Mouse (Mus musculus): Measurements from ENCODE around the gene Gm44511. TPM values are rescaled to one million over a fixed set of nuclear protein-coding genes. Genes with fewer than 3 reads are reported as not detected.

Gene Gm44511
- polyA plus RNA-seq, 1 experiment = not detected

DNA sequence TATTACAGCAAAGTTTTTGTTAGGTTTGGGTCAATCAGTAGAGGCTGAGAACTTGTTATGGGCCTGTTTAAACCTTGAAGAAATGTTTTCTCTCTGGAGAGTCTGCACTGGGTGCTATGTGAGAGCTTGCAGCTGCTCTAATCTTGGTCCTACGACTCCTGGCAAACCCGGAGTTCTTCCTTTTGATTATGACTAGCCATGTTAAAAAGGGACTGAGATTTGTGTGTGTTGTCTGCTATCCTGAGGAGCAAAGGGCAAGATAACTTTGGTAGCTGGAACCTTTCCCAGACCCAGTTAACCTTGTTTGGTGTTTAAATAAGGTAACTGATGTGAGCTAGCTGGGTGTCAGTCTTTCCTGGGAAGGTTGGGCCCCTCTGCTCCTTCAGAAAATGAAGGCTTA, 24.6 kb upstream of the Gm44511 start:
- Histone ChIP-seq H3K4me2 (ENCODE audit: low read depth) (no peak overlapping the region), H3K36me3 (ENCODE audit: control insufficient read depth, insufficient read depth) (no peaks in the 10 kb centered on the region), H3K27me3 (ENCODE audit: control insufficient read depth, insufficient read depth, insufficient read length) (no peaks in the 10 kb centered on the region), H3ac (ENCODE audit: control insufficient read depth, insufficient read length) (no peak overlapping the region), H3K4me3 (no peak overlapping the region), H3K79me2 (ENCODE audit: control insufficient read depth, insufficient read depth) (no peaks in the 10 kb centered on the region)
- TF ChIP-seq CEBPB (IDR thresholded peaks at IDR 0.05; ENCODE audit: insufficient read depth, poor library complexity, severe bottlenecking) (no peak), MYOG (IDR thresholded peaks at IDR 0.05; ENCODE audit: control insufficient read depth in 1 of 3, insufficient read depth in 1 of 3, insufficient read length in 2 of 3, low read depth in 2 of 3) (no peak), REST (IDR thresholded peaks at IDR 0.05; ENCODE audit: insufficient read depth, insufficient read length) (no peak), POLR2AphosphoS2 (IDR thresholded peaks at IDR 0.05; ENCODE audit: insufficient read length, low read depth) (no peak), MAX (IDR thresholded peaks at IDR 0.05; ENCODE audit: low read depth) (no peak), E2F4 (IDR thresholded peaks at IDR 0.05; ENCODE audit: insufficient read depth) (no peak), TCF3 (IDR thresholded peaks at IDR 0.05; ENCODE audit: insufficient read length, low read depth) (no peak), TCF12 (IDR thresholded peaks at IDR 0.05; ENCODE audit: insufficient read depth, poor library complexity, severe bottlenecking) (no peak), POLR2A (IDR thresholded peaks at IDR 0.05; ENCODE audit: insufficient read length, low read depth) (no peak), SRF (IDR thresholded peaks at IDR 0.05; ENCODE audit: control insufficient read depth, insufficient read length, low read depth) (no peak), USF1 (IDR thresholded peaks at IDR 0.05; ENCODE audit: low read depth) (no peak), MYOD1 (IDR thresholded peaks at IDR 0.05; ENCODE audit: control insufficient read depth in 1 of 3, insufficient read length in 2 of 3, low read depth in 2 of 3) (no peak)

DNA sequence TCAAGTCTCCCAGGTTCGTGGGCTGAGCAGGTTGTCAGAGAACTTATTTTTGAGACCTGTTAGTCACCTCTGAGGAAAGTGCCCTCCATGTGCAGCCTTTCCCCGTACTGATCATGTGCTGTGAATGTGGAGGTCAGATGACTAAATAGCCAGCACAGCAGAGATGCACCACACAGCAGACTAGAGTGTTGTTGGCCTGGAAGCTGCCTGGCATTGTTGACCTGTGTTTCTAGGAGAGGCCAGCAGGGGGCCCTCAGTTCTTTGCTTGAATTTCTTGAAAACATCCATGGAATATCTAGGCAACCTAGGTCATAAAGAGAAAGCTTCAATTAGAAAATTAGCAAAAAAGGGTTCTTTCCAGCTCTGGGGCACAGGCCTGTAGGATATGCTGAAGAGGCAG, 23.8 kb upstream of the Gm44511 start:
- Histone ChIP-seq H3K36me3 (ENCODE audit: control insufficient read depth, insufficient read depth) (no peaks in the 10 kb centered on the region), H3K4me3 (no peak overlapping the region), H3K27me3 (ENCODE audit: control insufficient read depth, insufficient read depth, insufficient read length) (no peaks in the 10 kb centered on the region), H3K4me2 (ENCODE audit: low read depth) (no peak overlapping the region), H3K79me2 (ENCODE audit: control insufficient read depth, insufficient read depth) (no peaks in the 10 kb centered on the region), H3ac (ENCODE audit: control insufficient read depth, insufficient read length) (no peak overlapping the region)
- TF ChIP-seq REST (IDR thresholded peaks at IDR 0.05; ENCODE audit: insufficient read depth, insufficient read length) (no peak), MYOD1 (IDR thresholded peaks at IDR 0.05; ENCODE audit: control insufficient read depth in 1 of 3, insufficient read length in 2 of 3, low read depth in 2 of 3) (no peak), TCF12 (IDR thresholded peaks at IDR 0.05; ENCODE audit: insufficient read depth, poor library complexity, severe bottlenecking) (no peak), SRF (IDR thresholded peaks at IDR 0.05; ENCODE audit: control insufficient read depth, insufficient read length, low read depth) (no peak), TCF3 (IDR thresholded peaks at IDR 0.05; ENCODE audit: insufficient read length, low read depth) (no peak), USF1 (IDR thresholded peaks at IDR 0.05; ENCODE audit: low read depth) (no peak), CEBPB (IDR thresholded peaks at IDR 0.05; ENCODE audit: insufficient read depth, poor library complexity, severe bottlenecking) (no peak), POLR2A (IDR thresholded peaks at IDR 0.05; ENCODE audit: insufficient read length, low read depth) (no peak), E2F4 (IDR thresholded peaks at IDR 0.05; ENCODE audit: insufficient read depth) (no peak), POLR2AphosphoS2 (IDR thresholded peaks at IDR 0.05; ENCODE audit: insufficient read length, low read depth) (no peak), MYOG (IDR thresholded peaks at IDR 0.05; ENCODE audit: control insufficient read depth in 1 of 3, insufficient read depth in 1 of 3, insufficient read length in 2 of 3, low read depth in 2 of 3) (no peak), MAX (IDR thresholded peaks at IDR 0.05; ENCODE audit: low read depth) (no peak)

DNA sequence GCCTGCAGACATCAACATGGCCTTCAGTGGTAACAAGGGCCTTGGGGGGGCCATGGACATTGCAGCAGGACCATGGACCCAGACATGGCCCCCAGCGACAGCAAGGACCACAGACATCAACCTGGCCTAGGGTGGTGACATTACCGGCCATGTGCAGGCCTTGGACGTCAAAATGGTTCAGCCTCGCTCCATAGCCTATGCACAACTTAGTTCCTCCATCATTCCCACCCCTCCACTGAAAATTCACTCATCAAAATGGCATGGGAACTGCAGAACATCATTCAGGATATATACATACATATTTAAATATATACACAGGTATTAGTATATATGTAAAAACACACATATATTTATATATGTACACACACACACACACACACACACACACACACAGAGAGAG, 21.3 kb upstream of the Gm44511 start:
- TF ChIP-seq REST (IDR thresholded peaks at IDR 0.05; ENCODE audit: insufficient read depth, insufficient read length) (no peak), POLR2A (IDR thresholded peaks at IDR 0.05; ENCODE audit: insufficient read length, low read depth) (no peak), MYOG (IDR thresholded peaks at IDR 0.05; ENCODE audit: control insufficient read depth in 1 of 3, insufficient read depth in 1 of 3, insufficient read length in 2 of 3, low read depth in 2 of 3) (no peak), E2F4 (IDR thresholded peaks at IDR 0.05; ENCODE audit: insufficient read depth) (no peak), SRF (IDR thresholded peaks at IDR 0.05; ENCODE audit: control insufficient read depth, insufficient read length, low read depth) (no peak), TCF12 (IDR thresholded peaks at IDR 0.05; ENCODE audit: insufficient read depth, poor library complexity, severe bottlenecking) (no peak), MAX (IDR thresholded peaks at IDR 0.05; ENCODE audit: low read depth) (no peak)
- Histone ChIP-seq H3K36me3 (ENCODE audit: control insufficient read depth, insufficient read depth) (no peaks in the 10 kb centered on the region), H3K4me3 (no peak overlapping the region), H3K4me2 (ENCODE audit: low read depth) (no peak overlapping the region), H3K27me3 (ENCODE audit: control insufficient read depth, insufficient read depth, insufficient read length) (no peaks in the 10 kb centered on the region), H3K79me2 (ENCODE audit: control insufficient read depth, insufficient read depth) (no peaks in the 10 kb centered on the region), H3ac (ENCODE audit: control insufficient read depth, insufficient read length) (no peak overlapping the region)

DNA sequence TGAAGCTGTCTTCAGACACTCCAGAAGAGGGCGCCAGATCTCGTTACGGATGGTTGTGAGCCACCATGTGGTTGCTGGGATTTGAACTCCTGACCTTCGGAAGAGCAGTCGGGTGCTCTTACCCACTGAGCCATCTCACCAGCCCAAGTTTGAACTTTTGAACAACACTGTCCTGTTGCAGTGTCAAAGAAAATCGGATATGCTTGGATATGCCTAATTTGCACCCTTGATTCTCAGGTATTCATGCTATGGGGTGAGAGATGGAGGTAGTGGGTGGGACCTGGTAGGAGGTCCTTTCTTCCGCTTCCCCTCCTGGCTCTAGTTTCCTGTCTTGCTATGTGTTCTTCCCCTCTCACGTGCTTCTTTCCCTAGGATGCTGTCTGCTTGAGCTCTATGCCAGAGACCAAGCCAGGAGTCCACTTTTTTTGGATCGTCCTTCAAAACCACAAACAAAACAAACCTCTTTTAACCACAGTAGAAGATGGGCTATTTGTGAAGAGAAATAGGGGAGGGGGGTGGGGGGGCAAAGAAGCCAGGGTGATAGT, 20.0 kb upstream of the Gm44511 start:
- Histone ChIP-seq H3K4me3 (no peak overlapping the region), H3ac (ENCODE audit: control insufficient read depth, insufficient read length) (no peak overlapping the region), H3K4me2 (ENCODE audit: low read depth) (no peak overlapping the region), H3K36me3 (ENCODE audit: control insufficient read depth, insufficient read depth) (no peaks in the 10 kb centered on the region), H3K79me2 (ENCODE audit: control insufficient read depth, insufficient read depth) (no peaks in the 10 kb centered on the region), H3K27me3 (ENCODE audit: control insufficient read depth, insufficient read depth, insufficient read length) (no peaks in the 10 kb centered on the region)
- no peak for TF ChIP-seq SRF (IDR thresholded peaks at IDR 0.05; ENCODE audit: control insufficient read depth, insufficient read length, low read depth)
- no peak for TF ChIP-seq POLR2A (IDR thresholded peaks at IDR 0.05; ENCODE audit: insufficient read length, low read depth)
- TF ChIP-seq USF1 (IDR thresholded peaks at IDR 0.05; ENCODE audit: low read depth) = no peak
- TF ChIP-seq E2F4 (IDR thresholded peaks at IDR 0.05; ENCODE audit: insufficient read depth) = no peak
- no peak for TF ChIP-seq MYOG (IDR thresholded peaks at IDR 0.05; ENCODE audit: control insufficient read depth in 1 of 3, insufficient read depth in 1 of 3, insufficient read length in 2 of 3, low read depth in 2 of 3)
- TF ChIP-seq TCF3 (IDR thresholded peaks at IDR 0.05; ENCODE audit: insufficient read length, low read depth) = no peak
- TF ChIP-seq REST (IDR thresholded peaks at IDR 0.05; ENCODE audit: insufficient read depth, insufficient read length) = no peak
- no peak for TF ChIP-seq CEBPB (IDR thresholded peaks at IDR 0.05; ENCODE audit: insufficient read depth, poor library complexity, severe bottlenecking)
- TF ChIP-seq TCF12 (IDR thresholded peaks at IDR 0.05; ENCODE audit: insufficient read depth, poor library complexity, severe bottlenecking) = no peak
- TF ChIP-seq POLR2AphosphoS2 (IDR thresholded peaks at IDR 0.05; ENCODE audit: insufficient read length, low read depth) = no peak
- TF ChIP-seq MYOD1 (IDR thresholded peaks at IDR 0.05; ENCODE audit: control insufficient read depth in 1 of 3, insufficient read length in 2 of 3, low read depth in 2 of 3) = no peak
- no peak for TF ChIP-seq MAX (IDR thresholded peaks at IDR 0.05; ENCODE audit: low read depth)
